Mouse (Mus musculus): ENCODE measurements around the gene Vamp4.
"Not testable (repeated sequence)": the region's sequence is repeated elsewhere in the genome, so short reads cannot be mapped to it uniquely, and the experiment has no call there.

Gene Vamp4

DNA sequence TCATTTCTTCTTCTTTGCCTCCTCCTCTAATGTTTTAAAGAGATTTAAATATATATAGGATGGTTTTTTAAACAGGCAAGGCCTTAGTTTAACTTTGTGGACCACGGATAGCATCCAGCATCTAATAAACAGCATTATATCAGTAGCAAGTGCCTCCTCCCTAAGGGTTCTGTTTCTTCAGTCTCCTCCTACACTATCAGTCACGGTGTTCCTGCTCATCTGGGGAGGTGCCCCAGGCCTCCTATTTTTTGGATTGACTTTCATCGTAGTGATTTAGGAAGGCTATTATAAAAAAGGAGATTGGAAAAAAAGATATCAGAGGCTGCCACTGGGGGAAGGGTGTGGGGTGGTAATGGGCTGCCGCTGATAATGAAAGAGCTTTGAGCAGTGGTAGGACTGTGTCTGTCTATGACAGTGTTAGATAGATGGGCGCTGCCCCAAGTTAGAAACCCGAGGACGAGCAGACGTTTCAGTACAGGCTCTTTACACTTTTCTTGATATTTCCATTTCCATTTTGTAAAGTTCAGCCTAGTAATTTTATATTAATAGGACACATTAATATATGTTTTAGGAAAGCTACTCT lies 20.2 kb downstream of the Vamp4 start:
- no peak for DNase-seq

DNA sequence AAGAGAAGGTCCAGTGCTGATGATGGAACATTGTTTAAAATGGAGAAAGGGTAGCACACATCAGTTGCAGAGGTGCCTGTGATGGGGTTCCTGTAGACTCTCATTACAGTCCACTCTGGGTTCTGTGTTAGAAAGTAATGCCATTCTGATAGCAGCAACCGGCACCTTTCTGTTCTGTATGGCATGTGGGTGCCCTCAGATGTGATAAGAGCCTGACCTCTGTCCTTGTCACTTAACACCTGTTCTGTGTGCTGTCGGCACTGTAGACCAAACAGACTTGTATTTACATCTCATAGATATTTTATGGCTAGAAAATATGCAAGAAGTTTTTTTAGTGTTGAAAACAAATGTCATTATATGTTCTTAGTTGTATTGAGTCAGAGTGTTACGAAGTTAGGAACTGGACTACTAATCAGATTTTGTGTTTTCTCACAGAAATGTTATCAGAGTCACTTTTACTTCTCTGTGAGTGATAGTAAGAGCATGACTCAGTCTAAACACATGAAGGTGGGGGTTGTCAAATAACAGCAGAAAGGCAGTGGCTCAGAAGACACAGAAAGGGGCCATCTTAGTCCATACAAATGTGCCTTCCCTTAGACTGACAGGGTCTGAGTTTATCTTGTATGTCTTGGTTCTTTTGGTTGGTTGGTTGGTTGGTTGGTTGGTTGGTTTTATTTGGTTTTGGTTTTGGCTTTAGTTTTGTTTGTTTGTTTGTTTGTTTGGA lies 27.2 kb downstream of the Vamp4 start:
- no peak for DNase-seq

DNA sequence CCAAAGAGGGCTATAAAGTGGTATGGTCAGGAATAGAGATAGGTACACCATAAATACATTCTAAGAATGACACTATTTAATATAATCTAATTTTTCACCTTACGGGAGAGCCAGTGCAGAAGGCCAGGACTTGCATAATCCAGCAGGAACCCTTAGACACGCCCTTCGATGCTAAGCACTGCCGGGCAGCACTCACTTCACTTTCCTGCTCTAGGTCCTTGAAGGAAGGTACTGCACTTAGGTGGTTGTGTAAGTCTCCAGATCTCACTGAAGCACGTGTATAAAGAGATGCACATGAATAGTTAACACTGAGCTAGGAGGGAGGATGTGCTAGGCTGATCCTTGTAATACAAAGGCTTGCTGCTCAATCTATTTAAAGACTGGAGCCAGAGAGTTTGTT lies 29.3 kb downstream of the Vamp4 start:
- no peak for DNase-seq

DNA sequence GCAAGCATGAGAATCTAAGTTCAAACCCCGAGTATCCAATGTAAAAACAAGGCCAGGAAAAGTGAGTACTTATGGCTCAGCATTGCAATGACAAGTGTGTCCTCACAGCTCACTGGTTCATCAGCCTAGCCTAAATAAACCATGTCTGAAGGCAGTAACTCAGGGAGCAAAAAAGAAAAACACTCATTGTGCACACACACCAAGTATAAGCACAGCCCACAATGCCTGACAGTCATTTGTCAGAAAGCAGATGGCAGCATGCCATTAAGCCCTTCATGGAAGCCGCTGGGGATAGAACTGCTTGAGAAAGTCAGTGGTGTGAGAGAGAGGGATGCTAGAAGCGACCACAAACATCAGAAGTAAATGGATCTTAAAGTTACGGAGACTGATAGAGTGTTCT lies 31.0 kb downstream of the Vamp4 start:
- no peak for DNase-seq

- DNase-seq = no peak
Observed at GRCm38 (mm10) chr1:162608127-162608526, 37.8 kb downstream of the Vamp4 start.

DNA sequence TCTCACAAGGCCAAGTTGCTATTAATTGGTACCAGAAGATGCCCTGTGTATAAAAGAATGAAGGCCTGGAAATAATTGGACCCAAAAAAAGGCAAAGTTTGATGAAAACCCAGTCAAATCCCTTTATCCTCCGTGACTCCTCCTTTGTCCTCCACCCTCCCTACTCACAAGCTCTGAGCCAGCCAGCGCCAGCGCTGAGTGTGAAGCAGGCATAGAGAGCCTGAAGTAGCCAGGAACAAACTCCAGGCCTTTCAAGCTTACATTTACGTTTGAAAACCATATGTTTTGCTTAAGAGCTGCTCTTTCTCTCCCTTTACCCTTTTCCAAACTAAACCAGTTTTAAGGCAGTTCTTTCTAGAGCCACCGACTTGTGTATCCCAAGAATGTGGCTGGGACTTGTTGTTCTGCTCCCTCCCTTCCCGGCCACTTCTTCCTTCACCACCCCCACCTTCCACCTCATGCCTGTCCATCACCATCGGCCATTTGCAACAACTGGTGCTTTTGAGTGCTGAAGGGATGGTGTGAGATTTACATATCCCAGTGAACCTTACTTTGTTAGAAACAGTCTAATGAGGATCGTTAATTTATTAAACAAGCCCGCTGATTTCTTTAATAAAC lies 39.4 kb downstream of the Vamp4 start:
- no peak for DNase-seq

DNA sequence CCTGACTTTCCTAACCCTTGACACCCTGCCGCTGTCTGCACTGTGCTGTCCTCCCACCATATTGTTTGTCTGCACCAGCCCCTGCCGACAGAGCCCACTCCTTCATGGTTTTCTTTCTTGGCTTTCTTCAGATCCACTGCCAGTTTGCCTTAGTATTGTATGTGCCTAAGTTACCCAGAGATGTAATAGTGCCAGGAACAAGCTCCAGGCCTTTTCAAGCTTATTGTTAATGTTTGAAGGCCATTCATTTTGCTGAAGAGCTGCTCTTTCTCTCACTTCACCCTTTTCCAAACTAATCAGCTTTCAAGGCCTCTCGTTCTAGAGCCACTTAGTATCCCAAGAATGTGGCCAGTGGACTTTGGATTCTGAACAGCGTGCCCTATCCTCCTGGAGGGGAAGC lies 40.9 kb downstream of the Vamp4 start:
- peak; percentile 7 to 13 for DNase-seq

GRCm38 (mm10) chr1:162615511-162615910 lies 45.2 kb downstream of the Vamp4 start:
- DNase-seq = no peak

DNA sequence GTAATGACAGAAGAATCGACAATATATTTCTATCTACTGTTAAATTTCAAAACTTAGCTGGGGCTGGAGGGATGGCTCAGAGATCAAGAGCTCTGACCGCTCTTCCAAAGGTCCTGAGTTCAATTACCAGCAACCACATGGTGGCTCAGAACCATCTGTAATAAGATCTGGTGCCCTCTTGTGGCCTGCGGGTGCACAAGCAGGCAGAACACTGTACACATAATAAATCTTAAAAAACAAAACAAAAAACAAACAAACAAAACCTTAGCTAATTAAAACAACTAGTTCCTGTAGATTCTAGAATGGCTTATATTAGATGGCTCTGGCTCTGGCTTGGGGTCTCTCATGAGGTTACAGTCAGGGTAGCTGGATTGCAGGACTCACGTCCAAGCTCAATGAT lies 50.2 kb downstream of the Vamp4 start:
- DNase-seq = no peak

- no peak for DNase-seq
Observed at GRCm38 (mm10) chr1:162623895-162624294, 53.6 kb downstream of the Vamp4 start.

- no peak for DNase-seq
Observed at GRCm38 (mm10) chr1:162625229-162625628, 54.9 kb downstream of the Vamp4 start.

- peak; percentile 32 to 38 for DNase-seq
Observed at GRCm38 (mm10) chr1:162627821-162628220, 57.5 kb downstream of the Vamp4 start.

GRCm38 (mm10) chr1:162628326-162628725 lies 58.0 kb downstream of the Vamp4 start:
- DNase-seq = not testable (repeated sequence)

GRCm38 (mm10) chr1:162635291-162635931 lies 65.1 kb downstream of the Vamp4 start:
- DNase-seq = peak in 1 of 2 experiments; percentile 9

DNA sequence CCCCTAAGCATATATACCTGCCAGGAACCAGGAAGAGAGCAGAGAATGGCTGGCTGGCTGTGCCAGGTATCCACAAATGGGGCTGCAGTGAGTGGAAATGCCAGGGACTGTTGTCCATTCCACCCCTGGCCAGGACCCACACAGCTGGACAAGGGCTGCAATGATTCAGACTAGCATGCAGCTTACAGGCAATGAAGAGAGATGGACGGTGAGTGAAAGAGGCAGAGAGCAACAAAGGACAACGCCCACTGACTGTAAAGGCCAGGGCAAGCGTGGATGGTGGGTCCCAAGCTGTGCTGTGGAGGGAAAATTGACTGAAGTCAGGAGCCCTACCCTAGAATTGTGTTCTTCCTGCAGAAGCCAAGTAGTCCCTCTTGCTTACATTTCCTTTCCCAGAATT lies 66.2 kb downstream of the Vamp4 start:
- DNase-seq = no peak

DNA sequence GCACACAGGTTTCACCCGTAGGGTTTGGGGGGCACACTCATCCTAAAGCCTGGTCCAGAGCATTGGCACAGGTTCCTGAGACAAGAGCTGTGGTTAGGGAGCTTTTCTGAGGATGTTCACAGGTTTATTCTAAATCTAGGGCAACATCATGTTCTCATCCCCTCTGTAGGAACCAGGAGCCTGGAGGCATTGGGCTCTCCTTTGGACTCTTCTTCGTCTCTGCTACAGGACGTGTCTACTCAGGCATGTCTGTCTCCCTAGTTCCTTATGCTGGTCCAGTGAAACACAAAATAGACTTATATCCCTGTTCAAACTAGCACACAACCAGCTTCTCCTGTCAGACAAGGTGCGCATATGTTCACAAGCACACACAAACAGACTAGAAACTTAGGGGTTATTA lies 68.2 kb downstream of the Vamp4 start:
- DNase-seq = no peak

DNA sequence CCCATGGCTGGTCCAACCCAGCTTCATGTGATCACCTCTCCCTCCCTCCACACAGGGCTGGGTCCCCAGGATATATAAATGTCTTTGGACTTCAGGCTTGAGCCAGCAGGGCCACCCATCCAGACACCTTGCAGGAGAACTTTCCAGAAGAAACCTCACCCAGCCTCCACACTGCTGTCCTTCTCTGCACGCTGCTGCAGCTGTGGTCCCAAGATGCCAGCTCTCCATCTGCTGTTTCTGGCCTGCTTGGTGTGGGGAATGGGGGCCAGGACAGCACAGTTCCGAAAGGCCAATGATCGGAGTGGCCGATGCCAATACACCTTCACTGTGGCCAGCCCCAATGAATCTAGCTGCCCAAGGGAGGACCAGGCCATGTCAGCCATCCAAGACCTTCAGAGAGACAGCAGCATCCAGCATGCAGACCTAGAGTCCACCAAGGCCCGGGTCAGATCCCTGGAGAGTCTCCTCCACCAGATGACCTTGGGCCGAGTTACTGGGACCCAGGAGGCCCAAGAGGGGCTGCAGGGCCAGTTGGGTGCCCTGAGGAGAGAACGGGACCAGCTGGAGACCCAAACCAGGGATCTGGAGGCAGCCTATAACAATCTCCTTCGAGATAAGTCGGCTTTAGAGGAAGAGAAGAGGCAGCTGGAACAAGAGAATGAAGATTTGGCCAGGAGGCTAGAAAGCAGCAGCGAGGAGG lies 68.9 kb downstream of the Vamp4 start, which contains the start of gene Myoc:
Gene Myoc, plus strand, starts transcription at position 105 of the 700 bp plus-strand sequence.
- no peak for DNase-seq

DNA sequence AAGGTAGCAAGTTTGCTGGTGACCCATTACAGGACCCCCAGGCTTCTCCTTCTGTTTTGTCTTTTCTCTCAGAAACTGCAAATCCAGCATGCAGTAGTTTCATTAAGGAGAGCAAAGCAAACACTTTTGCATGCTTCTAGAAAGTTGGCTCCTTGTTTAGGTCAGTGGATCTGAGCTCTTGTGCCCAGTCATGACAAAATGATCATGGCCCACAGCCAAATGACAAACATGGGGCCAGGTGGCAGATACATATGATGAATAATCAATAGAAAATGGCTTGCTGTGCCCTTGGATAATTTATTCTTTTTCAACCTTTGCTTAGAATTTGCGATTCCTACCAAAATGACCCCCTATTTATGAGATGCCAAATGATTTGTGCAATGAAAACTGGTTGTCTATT lies 69.5 kb downstream of the Vamp4 start:
- no peak for DNase-seq

DNA sequence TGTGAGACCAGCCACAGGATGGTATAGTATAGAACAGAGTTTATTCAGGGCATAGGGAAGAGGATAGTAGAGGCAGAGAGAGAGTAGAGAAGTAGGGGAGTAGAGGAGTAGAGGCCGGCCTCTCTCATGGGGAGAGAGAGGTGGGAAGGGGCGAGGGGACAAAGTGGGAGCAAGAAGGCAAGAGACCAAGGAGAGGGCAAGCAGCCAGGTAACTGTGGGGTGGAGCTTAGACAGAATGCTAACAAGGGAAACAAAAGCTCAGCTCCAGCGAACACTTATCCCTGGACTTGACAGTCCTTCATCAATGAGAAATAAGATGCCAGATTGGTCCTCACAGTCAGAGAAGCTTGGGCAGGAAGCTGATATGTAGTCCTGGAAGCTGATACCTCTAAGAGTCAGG lies 72.3 kb downstream of the Vamp4 start:
- no peak for DNase-seq

GRCm38 (mm10) chr1:162643752-162644151 lies 73.4 kb downstream of the Vamp4 start:
- peak; percentile 22 to 32 for DNase-seq

DNA sequence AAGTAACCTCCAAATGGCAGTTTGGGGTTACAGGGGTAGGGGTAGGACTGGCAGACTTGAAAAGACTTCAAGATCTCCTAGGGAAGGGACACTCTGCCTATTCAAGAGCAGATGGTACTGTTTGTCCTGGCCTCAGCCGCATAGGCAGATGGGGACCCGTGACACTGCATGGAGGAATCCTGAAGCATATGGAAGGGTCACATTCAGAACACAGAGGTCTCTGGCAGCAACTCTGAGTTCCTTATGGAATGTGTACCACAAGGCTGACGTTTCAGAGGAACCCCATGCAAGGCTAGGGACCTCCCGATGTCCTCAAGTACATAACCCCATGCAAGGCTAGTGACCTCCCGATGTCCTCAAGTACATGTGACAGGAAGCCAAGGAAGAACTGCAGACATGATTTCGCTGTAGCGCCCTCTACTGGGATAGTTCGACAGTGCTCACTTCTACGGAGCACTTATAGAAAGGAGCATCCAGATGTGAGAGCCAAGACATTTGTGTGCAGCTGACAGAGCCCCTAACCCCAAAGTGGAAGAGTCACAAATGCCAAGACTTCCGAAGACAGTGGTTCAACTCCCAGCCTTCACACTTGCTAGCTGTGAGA lies 75.9 kb downstream of the Vamp4 start:
- DNase-seq = no peak

DNA sequence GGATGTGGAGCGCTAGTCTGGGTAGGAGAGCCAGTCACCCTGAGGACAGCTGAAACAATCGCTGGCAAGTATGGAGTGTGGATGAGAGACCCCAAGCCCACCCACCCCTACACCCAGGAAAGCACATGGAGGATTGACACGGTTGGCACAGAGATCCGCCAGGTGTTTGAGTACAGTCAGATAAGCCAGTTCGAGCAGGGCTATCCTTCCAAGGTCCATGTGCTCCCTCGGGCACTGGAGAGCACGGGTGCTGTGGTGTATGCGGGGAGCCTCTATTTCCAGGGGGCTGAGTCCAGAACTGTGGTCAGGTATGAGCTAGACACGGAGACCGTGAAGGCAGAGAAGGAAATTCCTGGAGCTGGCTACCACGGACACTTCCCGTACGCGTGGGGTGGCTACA lies 78.1 kb downstream of the Vamp4 start:
- DNase-seq = no peak

All from kidney, adult 8-10 months (tissue).